Mouse (Mus musculus): ENCODE measurements around the gene Tmem141. TPM values are rescaled to one million over a fixed set of nuclear protein-coding genes. Genes with fewer than 3 reads are reported as not detected.
A peak's percentile ranks its signal among the peaks of the same experiment; 100 is the strongest.

Gene Tmem141
- polyA plus RNA-seq (2014; fragmentation: Nextera tagmentation; extraction: Ambion mirVana), result 18.7 and 20.7 TPM in 2 replicates

DNA sequence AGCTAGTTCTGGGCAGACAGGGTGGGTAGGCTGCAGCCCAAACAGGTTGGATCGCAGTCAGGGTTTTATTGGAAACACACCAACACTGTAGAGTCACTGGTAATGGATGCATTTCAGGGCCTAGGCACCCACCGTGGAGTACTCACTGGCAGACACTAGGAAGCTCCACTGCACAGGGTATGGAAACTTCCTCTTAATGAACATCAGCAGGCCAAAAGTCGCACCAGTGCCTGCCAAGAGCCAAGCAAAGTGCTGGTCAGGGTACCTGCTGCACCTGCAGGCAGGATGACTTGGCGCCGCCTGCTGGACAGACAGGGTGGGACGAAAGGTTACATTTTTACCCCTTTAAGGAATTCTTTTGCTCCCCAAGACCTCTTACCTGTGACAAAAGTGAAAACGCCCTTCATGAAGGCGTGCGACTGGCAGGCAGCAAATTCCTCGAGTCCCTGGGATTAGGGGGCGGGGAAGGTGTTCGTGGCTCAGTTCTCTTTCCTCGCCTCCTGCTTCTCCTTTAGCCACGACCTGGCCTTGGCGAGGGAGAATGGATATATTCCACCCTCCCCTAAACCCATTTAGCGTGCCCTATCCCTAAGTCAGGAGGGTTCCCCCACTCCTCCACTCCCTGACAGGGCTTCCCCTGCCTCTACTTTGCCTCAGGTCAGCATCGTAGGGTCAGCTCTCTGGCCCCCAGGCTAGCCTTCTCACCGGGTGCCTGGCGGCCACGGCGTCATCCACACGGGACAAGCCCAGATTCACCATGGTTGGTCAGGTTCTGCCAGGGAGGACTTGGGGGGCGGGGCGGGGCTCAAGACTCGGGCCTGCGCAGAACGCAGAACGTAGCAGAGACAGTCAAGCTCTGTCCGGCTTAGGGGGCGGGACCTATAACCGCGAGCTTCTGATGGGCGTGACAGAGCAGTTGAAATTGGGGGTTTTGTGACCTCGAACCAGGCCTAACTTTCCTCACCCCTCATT, at the start of gene Tmem141:
TSS of gene Tmem141 (minus strand) at position 777 of the 972 bp plus-strand sequence.
- Histone ChIP-seq H3K4me2 (ENCODE audit: low read depth, severe bottlenecking) (peak within 1 kb of the TSS; percentile 64), H3K27me3 (ENCODE audit: control insufficient read depth, insufficient read depth, low read length) (peaks cover 16% of the 10 kb centered on the region), H3K27ac (replicated peaks; ENCODE audit: low read depth, low read length) (no peak within 1 kb of the TSS), H3K36me3 (ENCODE audit: control insufficient read depth, insufficient read depth, low read length) (no peaks in the 10 kb centered on the region), H3K4me1 (ENCODE audit: control insufficient read depth, insufficient read depth, low read length) (no peaks in the 10 kb centered on the region), H3K4me3 (ENCODE audit: low read depth, low read length) (peak within 1 kb of the TSS; percentile 42), H3K9ac (ENCODE audit: low read length) (peak within 1 kb of the TSS; percentile 49), H3K9me3 (ENCODE audit: control insufficient read depth, low read length) (no peaks in the 10 kb centered on the region)
- ATAC-seq (ENCODE audit: insufficient number of reproducible peaks, low FRiP score, low TSS enrichment, low read depth), result peak; percentile 93
- WGBS, result 6% methylated on average over 34 of the region's 34 CpGs
- peak; percentile 84 for DNase-seq (ENCODE audit: low spot score)

- Histone ChIP-seq H3K4me3 (ENCODE audit: low read depth, low read length) (no peak overlapping the region), H3K9ac (ENCODE audit: low read length) (no peak overlapping the region), H3K4me1 (ENCODE audit: control insufficient read depth, insufficient read depth, low read length) (no peaks in the 10 kb centered on the region), H3K27ac (replicated peaks; ENCODE audit: low read depth, low read length) (no peak overlapping the region), H3K9me3 (ENCODE audit: control insufficient read depth, low read length) (no peaks in the 10 kb centered on the region), H3K27me3 (ENCODE audit: control insufficient read depth, insufficient read depth, low read length) (no peaks in the 10 kb centered on the region), H3K36me3 (ENCODE audit: control insufficient read depth, insufficient read depth, low read length) (no peaks in the 10 kb centered on the region), H3K4me2 (ENCODE audit: low read depth, severe bottlenecking) (no peak overlapping the region)
- ATAC-seq (ENCODE audit: insufficient number of reproducible peaks, low FRiP score, low TSS enrichment, low read depth) (no peak), DNase-seq (ENCODE audit: low spot score) (no peak)
- WGBS, result 64% methylated on average over 1 of the region's 1 CpGs
Measured at GRCm38 (mm10) chr2:25666516-25666915, 44.7 kb upstream of the Tmem141 start.

DNA sequence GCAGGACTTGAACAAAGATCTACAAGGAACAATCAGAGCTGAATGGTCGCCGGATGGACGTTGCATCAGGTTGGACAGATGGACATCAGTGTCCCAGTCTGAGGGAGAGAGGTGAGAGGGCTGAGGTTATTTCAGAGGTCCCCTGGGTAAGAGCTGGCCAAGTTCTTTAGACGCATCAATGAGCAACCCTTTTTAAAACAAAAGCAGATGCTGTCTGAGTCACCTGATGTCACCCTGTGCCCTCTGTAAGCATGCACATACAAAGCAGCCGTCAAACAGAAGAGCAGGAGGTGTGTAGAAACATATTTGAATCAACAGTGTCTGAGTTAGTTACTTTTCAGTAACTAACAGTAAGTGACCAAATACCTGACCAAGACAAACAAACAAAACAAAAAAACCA, 42.3 kb upstream of the Tmem141 start:
- DNase-seq (ENCODE audit: low spot score) (no peak), ATAC-seq (ENCODE audit: insufficient number of reproducible peaks, low FRiP score, low TSS enrichment, low read depth) (no peak)
- Histone ChIP-seq H3K36me3 (ENCODE audit: control insufficient read depth, insufficient read depth, low read length) (no peaks in the 10 kb centered on the region), H3K4me1 (ENCODE audit: control insufficient read depth, insufficient read depth, low read length) (no peaks in the 10 kb centered on the region), H3K9ac (ENCODE audit: low read length) (no peak overlapping the region), H3K27ac (replicated peaks; ENCODE audit: low read depth, low read length) (no peak overlapping the region), H3K9me3 (ENCODE audit: control insufficient read depth, low read length) (no peaks in the 10 kb centered on the region), H3K4me2 (ENCODE audit: low read depth, severe bottlenecking) (no peak overlapping the region), H3K4me3 (ENCODE audit: low read depth, low read length) (no peak overlapping the region), H3K27me3 (ENCODE audit: control insufficient read depth, insufficient read depth, low read length) (no peaks in the 10 kb centered on the region)
- 85% methylated on average over 5 of the region's 5 CpGs for WGBS

DNA sequence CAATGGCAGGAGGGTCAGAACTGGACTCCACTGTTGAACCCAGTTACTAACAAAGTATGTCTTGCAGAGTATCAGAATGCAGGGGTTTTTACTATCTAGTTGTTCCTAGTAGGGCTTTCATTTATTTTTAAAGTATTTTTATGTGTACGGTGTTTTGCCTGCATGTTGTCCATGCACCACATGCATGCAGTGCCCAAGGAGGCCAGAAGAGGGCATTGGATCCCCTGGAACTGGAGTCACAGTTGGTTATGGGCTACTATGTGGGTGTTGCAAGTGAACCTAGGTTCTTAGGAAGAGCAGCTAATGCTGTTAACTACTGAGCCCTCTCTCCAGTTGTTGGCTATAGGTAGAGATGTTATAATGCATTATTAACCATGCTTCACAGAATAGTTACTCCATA, 41.7 kb upstream of the Tmem141 start:
- ATAC-seq (ENCODE audit: insufficient number of reproducible peaks, low FRiP score, low TSS enrichment, low read depth) (no peak), DNase-seq (ENCODE audit: low spot score) (peak; percentile 76)
- Histone ChIP-seq H3K9me3 (ENCODE audit: control insufficient read depth, low read length) (no peaks in the 10 kb centered on the region), H3K9ac (ENCODE audit: low read length) (no peak overlapping the region), H3K36me3 (ENCODE audit: control insufficient read depth, insufficient read depth, low read length) (no peaks in the 10 kb centered on the region), H3K4me3 (ENCODE audit: low read depth, low read length) (no peak overlapping the region), H3K4me1 (ENCODE audit: control insufficient read depth, insufficient read depth, low read length) (no peaks in the 10 kb centered on the region), H3K27me3 (ENCODE audit: control insufficient read depth, insufficient read depth, low read length) (no peaks in the 10 kb centered on the region), H3K4me2 (ENCODE audit: low read depth, severe bottlenecking) (no peak overlapping the region), H3K27ac (replicated peaks; ENCODE audit: low read depth, low read length) (no peak overlapping the region)
- 58% methylated on average over 1 of the region's 1 CpGs for WGBS

- Histone ChIP-seq H3K27ac (replicated peaks; ENCODE audit: low read depth, low read length) (no peak overlapping the region), H3K9me3 (ENCODE audit: control insufficient read depth, low read length) (no peaks in the 10 kb centered on the region), H3K4me3 (ENCODE audit: low read depth, low read length) (no peak overlapping the region), H3K9ac (ENCODE audit: low read length) (no peak overlapping the region), H3K4me1 (ENCODE audit: control insufficient read depth, insufficient read depth, low read length) (no peaks in the 10 kb centered on the region), H3K36me3 (ENCODE audit: control insufficient read depth, insufficient read depth, low read length) (no peaks in the 10 kb centered on the region), H3K4me2 (ENCODE audit: low read depth, severe bottlenecking) (no peak overlapping the region), H3K27me3 (ENCODE audit: control insufficient read depth, insufficient read depth, low read length) (no peaks in the 10 kb centered on the region)
- no peak for ATAC-seq (ENCODE audit: insufficient number of reproducible peaks, low FRiP score, low TSS enrichment, low read depth)
- DNase-seq (ENCODE audit: low spot score), result no peak
- WGBS, result 86% methylated on average over 6 of the region's 6 CpGs
Measured at GRCm38 (mm10) chr2:25661245-25661970, 39.6 kb upstream of the Tmem141 start.

DNA sequence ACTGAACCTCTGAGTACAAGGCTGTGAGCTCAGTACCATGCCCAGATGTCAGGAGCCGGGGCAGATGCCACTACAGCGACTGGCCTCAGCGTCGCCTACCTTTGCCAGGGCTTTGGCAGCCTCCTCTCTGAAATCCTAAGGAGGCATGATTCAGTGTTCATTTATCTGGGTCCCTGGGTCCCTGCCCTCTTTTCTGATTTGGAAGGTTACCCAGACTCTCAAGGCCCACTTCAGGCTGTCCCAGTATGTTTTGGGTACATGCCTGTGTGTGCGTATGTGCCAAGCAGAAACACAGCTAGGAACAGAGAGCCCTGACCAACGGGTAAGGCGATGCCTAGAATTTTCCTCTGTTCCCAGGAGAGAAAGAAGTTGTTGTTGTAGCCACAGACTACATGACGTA, 38.5 kb upstream of the Tmem141 start:
- no peaks in the 10 kb centered on the region for H3K36me3 ChIP-seq (ENCODE audit: control insufficient read depth, insufficient read depth, low read length)
- no peak overlapping the region for H3K4me3 ChIP-seq (ENCODE audit: low read depth, low read length)
- DNase-seq (ENCODE audit: low spot score), result no peak
- H3K4me1 ChIP-seq (ENCODE audit: control insufficient read depth, insufficient read depth, low read length), result no peaks in the 10 kb centered on the region
- H3K4me2 ChIP-seq (ENCODE audit: low read depth, severe bottlenecking), result no peak overlapping the region
- 77% methylated on average over 8 of the region's 8 CpGs for WGBS
- no peaks in the 10 kb centered on the region for H3K9me3 ChIP-seq (ENCODE audit: control insufficient read depth, low read length)
- no peak overlapping the region for H3K9ac ChIP-seq (ENCODE audit: low read length)
- no peaks in the 10 kb centered on the region for H3K27me3 ChIP-seq (ENCODE audit: control insufficient read depth, insufficient read depth, low read length)
- ATAC-seq (ENCODE audit: insufficient number of reproducible peaks, low FRiP score, low TSS enrichment, low read depth), result no peak
- no peak overlapping the region for H3K27ac ChIP-seq (replicated peaks; ENCODE audit: low read depth, low read length)

- Histone ChIP-seq H3K4me2 (ENCODE audit: low read depth, severe bottlenecking) (no peak within 1 kb of the TSS), H3K9me3 (ENCODE audit: control insufficient read depth, low read length) (no peaks in the 10 kb centered on the region), H3K4me3 (ENCODE audit: low read depth, low read length) (no peak within 1 kb of the TSS), H3K27me3 (ENCODE audit: control insufficient read depth, insufficient read depth, low read length) (no peaks in the 10 kb centered on the region), H3K36me3 (ENCODE audit: control insufficient read depth, insufficient read depth, low read length) (no peaks in the 10 kb centered on the region), H3K9ac (ENCODE audit: low read length) (no peak within 1 kb of the TSS), H3K4me1 (ENCODE audit: control insufficient read depth, insufficient read depth, low read length) (no peaks in the 10 kb centered on the region), H3K27ac (replicated peaks; ENCODE audit: low read depth, low read length) (no peak within 1 kb of the TSS)
- ATAC-seq (ENCODE audit: insufficient number of reproducible peaks, low FRiP score, low TSS enrichment, low read depth) (no peak), DNase-seq (ENCODE audit: low spot score) (no peak)
Measured at GRCm38 (mm10) chr2:25657652-25658051, 35.8 kb upstream of the Tmem141 start, which contains the start of gene Lcn5. Lcn5 (plus strand) TSS chr2:25657952.

DNA sequence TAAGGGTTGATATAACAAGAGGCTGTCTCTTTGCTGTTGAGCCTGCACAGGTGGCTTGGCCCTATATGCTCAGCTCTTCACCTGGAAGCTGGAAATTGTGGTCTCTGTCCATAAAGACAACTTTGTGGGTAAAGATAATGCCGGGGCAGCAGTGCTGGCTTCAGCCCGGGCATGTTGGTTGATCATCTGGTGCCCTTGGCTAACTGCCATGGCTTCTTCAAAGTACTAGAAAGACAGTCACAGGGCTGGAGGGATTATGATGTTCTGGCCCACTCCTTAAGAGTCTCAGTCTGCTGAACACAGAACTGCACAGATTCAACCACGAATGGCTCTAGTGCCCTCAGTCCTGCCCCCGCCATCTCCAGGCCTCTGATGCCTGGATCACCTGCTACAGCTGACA, 35.4 kb upstream of the Tmem141 start:
- Histone ChIP-seq H3K27me3 (ENCODE audit: control insufficient read depth, insufficient read depth, low read length) (no peaks in the 10 kb centered on the region), H3K27ac (replicated peaks; ENCODE audit: low read depth, low read length) (no peak overlapping the region), H3K9me3 (ENCODE audit: control insufficient read depth, low read length) (no peaks in the 10 kb centered on the region), H3K9ac (ENCODE audit: low read length) (no peak overlapping the region), H3K36me3 (ENCODE audit: control insufficient read depth, insufficient read depth, low read length) (no peaks in the 10 kb centered on the region), H3K4me2 (ENCODE audit: low read depth, severe bottlenecking) (no peak overlapping the region), H3K4me3 (ENCODE audit: low read depth, low read length) (no peak overlapping the region), H3K4me1 (ENCODE audit: control insufficient read depth, insufficient read depth, low read length) (no peaks in the 10 kb centered on the region)
- DNase-seq (ENCODE audit: low spot score) (no peak), ATAC-seq (ENCODE audit: insufficient number of reproducible peaks, low FRiP score, low TSS enrichment, low read depth) (no peak)
- 84% methylated on average over 4 of the region's 4 CpGs for WGBS

Data from limb, embryonic 11.5 days (tissue).